Comparison of ENCODE assay signal across 32 mouse cellular contexts in genomic region chr14:32429030-32429602, GRCm38 (mm10). TPM values are rescaled to one million over a fixed set of nuclear protein-coding genes. Genes with fewer than 3 reads are reported as not detected.
DNase-seq lines count a peak whose midpoint lies in the region; ATAC-seq and TF ChIP-seq lines count a peak whose summit lies in the region.
"Had no signal": no experiment of that assay in that cellular context is flagged by ENCODE, and none has a peak within 500 bp of the region (broad histone marks: within the 10 kb centered on the region; RNA-seq: fewer than 3 reads in every experiment).

No protein-coding gene starts in this region.

- no peaks in the 10 kb centered on the region for H3K4me1 ChIP-seq in heart, adult 2 months (ENCODE audit: control insufficient read depth, insufficient read depth, low read length)
- no peaks in the 10 kb centered on the region for H3K4me1 ChIP-seq in kidney, embryonic 16.5 days (ENCODE audit: insufficient read depth, low read length)
- H3K4me1 ChIP-seq in limb, embryonic 10.5 days: peaks cover 9% of the 10 kb centered on the region
- H3K4me1 ChIP-seq: embryonic facial prominence, embryonic 15.5 days; heart, embryonic 15.5 days; limb, embryonic 15.5 days; lung, embryonic 15.5 days had no signal

- TF ChIP-seq CTCF in heart, adult 2 months (IDR thresholded peaks at IDR 0.05): no peak
- no peak for TF ChIP-seq CTCF in brain, embryonic 14.5 days (IDR thresholded peaks at IDR 0.05; ENCODE audit: borderline replicate concordance, extremely low read depth, insufficient read depth, insufficient read length)

- intact Hi-C loops in heart, adult 2 months (cut with DNase I): no loop called here
- intact Hi-C loops in heart, postnatal 10 days (cut with DNase I): no loop called here

- no peak overlapping the region for H3K4me2 ChIP-seq in kidney, embryonic 16.5 days (replicated peaks; ENCODE audit: low read depth, low read length)
- H3K4me2 ChIP-seq: embryonic facial prominence, embryonic 15.5 days; heart, embryonic 15.5 days; limb, embryonic 15.5 days; lung, embryonic 15.5 days; midbrain, embryonic 11.5 days had no signal

- H3K4me3 ChIP-seq in heart, adult 2 months: no peak overlapping the region
- no peak overlapping the region for H3K4me3 ChIP-seq in kidney, embryonic 16.5 days (ENCODE audit: low read length)
- no peak overlapping the region for H3K4me3 ChIP-seq in limb, embryonic 10.5 days
- H3K4me3 ChIP-seq: embryonic facial prominence, embryonic 15.5 days; heart, embryonic 15.5 days; left cerebral cortex, adult 2 months; limb, embryonic 15.5 days; lung, embryonic 15.5 days had no signal

- peak; percentile 71 for DNase-seq in heart, adult 11 months
- DNase-seq in heart, adult 2 months: no peak
- DNase-seq in kidney, adult 18-20 months: no peak
- DNase-seq in brain, embryonic 14.5 days (ENCODE audit: low read depth): peak; percentile 39
- DNase-seq in limb, embryonic 10.5 days (ENCODE audit: low spot score): peak; percentile 28
- no peak for DNase-seq in lung, adult 18-20 months
- DNase-seq in heart, postnatal 10 days: no peak
- DNase-seq: adrenal gland, postnatal 36 days; cerebellum, adult 11 months; cerebellum, adult 9-11 months; gastrocnemius, postnatal 36 days; heart, postnatal 4 days; kidney, adult 2 months; lung, postnatal 4 days; thymus, postnatal 25 days had no signal

- ATAC-seq in kidney, embryonic 16.5 days (ENCODE audit: low FRiP score, low TSS enrichment): peak; percentile 42; the same call in 1 of the 2 replicates
- ATAC-seq: CD4-positive, CD25-positive, alpha-beta regulatory T cell, adult 4 months; forebrain, embryonic 16.5 days; inflammation-experienced regulatory T-cells, adult 6 months; Patski had no signal

- no peaks in the 10 kb centered on the region for H3K9me3 ChIP-seq in kidney, embryonic 16.5 days (ENCODE audit: low read length)
- H3K9me3 ChIP-seq in limb, embryonic 10.5 days (replicated peaks): no peaks in the 10 kb centered on the region
- H3K9me3 ChIP-seq: embryonic facial prominence, embryonic 15.5 days; heart, embryonic 15.5 days; limb, embryonic 15.5 days; lung, embryonic 15.5 days had no signal

- no peak for TF ChIP-seq EP300 in heart, adult 2 months (IDR thresholded peaks at IDR 0.05; ENCODE audit: insufficient read depth, low read depth, low read length)

- H3K27me3 ChIP-seq in heart, adult 2 months (ENCODE audit: control insufficient read depth, insufficient read depth, low read length): no peaks in the 10 kb centered on the region
- H3K27me3 ChIP-seq in kidney, embryonic 16.5 days (ENCODE audit: insufficient read depth, low read length): no peaks in the 10 kb centered on the region
- H3K27me3 ChIP-seq in limb, embryonic 10.5 days (ENCODE audit: low read depth, poor library complexity, severe bottlenecking): no peaks in the 10 kb centered on the region
- H3K27me3 ChIP-seq: embryonic facial prominence, embryonic 15.5 days; limb, embryonic 15.5 days; lung, embryonic 15.5 days had no signal

- TF ChIP-seq POLR2A in heart, adult 2 months (IDR thresholded peaks at IDR 0.05; ENCODE audit: insufficient read depth, low read depth, low read length): no peak
- TF ChIP-seq POLR2A in brain, embryonic 14.5 days (IDR thresholded peaks at IDR 0.05; ENCODE audit: borderline replicate concordance, extremely low read depth, insufficient read depth, insufficient read length, poor library complexity, severe bottlenecking): no peak

- no peak overlapping the region for H3K9ac ChIP-seq in heart, adult 2 months (ENCODE audit: low read depth, low read length)
- H3K9ac ChIP-seq in kidney, embryonic 16.5 days (replicated peaks; ENCODE audit: low read length): no peak overlapping the region
- H3K9ac ChIP-seq: embryonic facial prominence, embryonic 15.5 days; heart, embryonic 15.5 days; limb, embryonic 15.5 days; liver, embryonic 14.5 days; lung, embryonic 15.5 days had no signal

- no peaks in the 10 kb centered on the region for H3K36me3 ChIP-seq in heart, adult 2 months (ENCODE audit: control insufficient read depth, insufficient read depth, low read length)
- H3K36me3 ChIP-seq in kidney, embryonic 16.5 days (ENCODE audit: insufficient read depth, low read length): no peaks in the 10 kb centered on the region
- H3K36me3 ChIP-seq in limb, embryonic 10.5 days: no peaks in the 10 kb centered on the region
- H3K36me3 ChIP-seq: embryonic facial prominence, embryonic 15.5 days; heart, embryonic 15.5 days; limb, embryonic 15.5 days; lung, embryonic 15.5 days had no signal

- WGBS in heart, adult 2 months: 46% methylated on average over 8 of the region's 8 CpGs
- WGBS in kidney, embryonic 16.5 days: 16% methylated on average over 8 of the region's 8 CpGs
- WGBS in limb, embryonic 10.5 days: 15% methylated on average over 8 of the region's 8 CpGs

- no peaks in the 10 kb centered on the region for H3K79me2 ChIP-seq in heart, adult 2 months (replicated peaks; ENCODE audit: control insufficient read depth, insufficient read depth, low read length)

- H3K27ac ChIP-seq in heart, adult 2 months: no peak overlapping the region
- H3K27ac ChIP-seq in kidney, embryonic 16.5 days (ENCODE audit: low read length): no peak overlapping the region
- H3K27ac ChIP-seq in limb, embryonic 10.5 days: no peak overlapping the region
- H3K27ac ChIP-seq: embryonic facial prominence, embryonic 15.5 days; heart, embryonic 15.5 days; left cerebral cortex, adult 2 months; limb, embryonic 15.5 days; liver, embryonic 14.5 days; lung, embryonic 15.5 days had no signal

RNA-seq across cellular contexts. Expression of gene Slc18a3, which starts 35.5 kb away (rescaled TPM):
- total RNA-seq in heart, adult 2 months (2021): under 1 TPM in 1 of 2 experiments, not detected in 1; 0.09 TPM
- 0.43 and 0.47 TPM in 2 replicates for polyA plus RNA-seq in heart, adult 2 months (2012; rRNA removed)
- 0.17 and 0.29 TPM in 2 replicates for polyA plus RNA-seq in kidney, embryonic 16.5 days (2015; fragmentation: Nextera tagmentation; extraction: Ambion mirVana)
- polyA plus RNA-seq in brain, embryonic 14.5 days (2012; rRNA removed): 1.8 and 7.2 TPM in 2 replicates
- polyA plus RNA-seq in limb, embryonic 10.5 days (2016; fragmentation: Nextera tagmentation; extraction: Ambion mirVana): not detected in 2 replicates
- total RNA-seq in heart, postnatal 10 days (2021): not detected
- total RNA-seq: adrenal gland, adult 18-20 months; adrenal gland, postnatal 36 days; common myeloid progenitor, adult 5-6 weeks; gastrocnemius, postnatal 36 days had no signal
- polyA plus RNA-seq: CD4-positive, CD25-positive, alpha-beta regulatory T cell, adult 4 months; inflammation-experienced regulatory T-cells, adult 6 months; kidney, adult 2 months; liver, embryonic 14.5 days; Patski; spleen, adult 2 months had no signal

RNA-seq across cellular contexts. Expression of gene Chat, which starts 36.7 kb away (rescaled TPM):
- total RNA-seq in heart, adult 2 months (2021): not detected
- 0.20 and 0.23 TPM in 2 replicates for polyA plus RNA-seq in heart, adult 2 months (2012; rRNA removed)
- polyA plus RNA-seq in kidney, embryonic 16.5 days (2015; fragmentation: Nextera tagmentation; extraction: Ambion mirVana): 0.05 and 0.10 TPM in 2 replicates
- polyA plus RNA-seq in brain, embryonic 14.5 days (2012; rRNA removed): 0.57 and 1.6 TPM in 2 replicates
- not detected in 2 replicates for polyA plus RNA-seq in limb, embryonic 10.5 days (2016; fragmentation: Nextera tagmentation; extraction: Ambion mirVana)
- not detected for total RNA-seq in heart, postnatal 10 days (2021)
- total RNA-seq: adrenal gland, adult 18-20 months; adrenal gland, postnatal 36 days; common myeloid progenitor, adult 5-6 weeks; gastrocnemius, postnatal 36 days; heart, postnatal 4 days; layer of hippocampus, postnatal 10 days had no signal
- polyA plus RNA-seq: CD4-positive, CD25-positive, alpha-beta regulatory T cell, adult 4 months; heart, embryonic 15.5 days; inflammation-experienced regulatory T-cells, adult 6 months; kidney, adult 2 months; limb, embryonic 15.5 days; liver, embryonic 14.5 days; Patski; spleen, adult 2 months had no signal

RNA-seq across cellular contexts. Expression of gene 1700024G13Rik, which starts 40.9 kb away (rescaled TPM):
- not detected for total RNA-seq in heart, adult 2 months (2021)
- polyA plus RNA-seq in heart, adult 2 months (2012; rRNA removed): 0.53 TPM in 1 of 2 replicates, not detected in the other
- not detected in 2 replicates for polyA plus RNA-seq in kidney, embryonic 16.5 days (2015; fragmentation: Nextera tagmentation; extraction: Ambion mirVana)
- polyA plus RNA-seq in brain, embryonic 14.5 days (2012; rRNA removed): 0.48 and 0.67 TPM in 2 replicates
- polyA plus RNA-seq in limb, embryonic 10.5 days (2016; fragmentation: Nextera tagmentation; extraction: Ambion mirVana): not detected in 2 replicates
- not detected for total RNA-seq in heart, postnatal 10 days (2021)
- total RNA-seq: adrenal gland, adult 18-20 months; adrenal gland, postnatal 36 days; common myeloid progenitor, adult 5-6 weeks; gastrocnemius, postnatal 36 days; heart, postnatal 4 days; left cerebral cortex, adult 2 months; left cerebral cortex, postnatal 36 days had no signal
- polyA plus RNA-seq: CD4-positive, CD25-positive, alpha-beta regulatory T cell, adult 4 months; heart, embryonic 15.5 days; inflammation-experienced regulatory T-cells, adult 6 months; kidney, adult 2 months; limb, embryonic 15.5 days; liver, embryonic 14.5 days; midbrain, embryonic 11.5 days; Patski; spleen, adult 2 months had no signal

Comparison
In these comparisons a context has a peak if more than half of its experiments do, and no peak if none do; other contexts are left out.
1. DNase-seq: peak in heart, adult 11 months (single experiment), brain, embryonic 14.5 days (single experiment) and limb, embryonic 10.5 days (single experiment); none in heart, adult 2 months (0 of 2), kidney, adult 18-20 months (single experiment), lung, adult 18-20 months (0 of 2) and heart, postnatal 10 days (0 of 2).